Mouse (Mus musculus) thymus, postnatal 14 days (tissue): ENCODE measurements around the gene Socs5.
"Not testable (repeated sequence)": the region's sequence is repeated elsewhere in the genome, so short reads cannot be mapped to it uniquely, and the experiment has no call there.

ENCODE experiments used
- DNase-seq: peaks from one replicate; pipeline ENCODE4 v3.0.0; 2021

Gene Socs5

GRCm38 (mm10) chr17:87107623-87108221 is at the start of gene Socs5:
Gene Socs5, plus strand, starts transcription at chr17:87107679.
- peak; percentile 60 for DNase-seq

- no peak for DNase-seq
These were observed 44.8 kb upstream of the Socs5 start for GRCm38 (mm10) chr17:87062639-87063038.

DNA sequence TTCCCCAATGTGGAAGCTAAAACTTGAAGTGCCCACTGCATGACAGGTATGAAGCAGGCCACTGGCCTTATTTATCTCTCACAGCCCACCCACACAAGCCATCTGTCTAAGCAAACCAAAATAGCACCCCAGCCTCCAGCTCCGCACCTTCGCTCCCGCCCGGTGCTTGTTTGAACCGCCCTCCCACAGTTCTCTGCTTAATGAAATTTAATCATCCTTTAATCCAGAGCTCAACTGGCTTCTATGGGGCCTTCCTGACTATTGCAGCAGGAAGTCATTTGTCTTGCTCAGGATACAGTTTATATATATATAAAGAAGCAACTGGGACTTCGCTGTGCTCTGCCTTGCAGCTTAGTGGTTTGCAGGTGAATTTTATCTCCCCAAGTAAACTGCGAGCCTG is 44.0 kb upstream of the Socs5 start:
- DNase-seq = no peak

DNA sequence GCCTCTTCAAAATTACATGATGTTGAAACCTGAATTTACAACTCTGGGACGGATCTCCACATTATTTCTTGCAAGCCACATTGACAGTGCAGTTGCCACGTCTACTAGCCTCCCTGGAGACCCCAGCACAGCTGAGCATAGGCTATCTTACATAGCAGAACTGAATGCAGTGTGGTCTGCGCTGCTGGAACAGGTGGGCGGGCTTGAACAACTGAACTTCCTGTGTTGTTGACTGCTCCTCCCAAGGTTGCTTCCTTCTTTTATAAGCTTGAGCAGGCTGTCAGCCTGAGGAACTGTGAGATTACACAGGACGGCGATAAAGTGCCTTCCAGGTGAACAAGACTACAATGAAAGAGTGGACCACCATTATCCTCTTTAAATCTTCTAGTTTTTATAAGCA is 43.5 kb upstream of the Socs5 start:
- DNase-seq = peak; percentile 42

- no peak for DNase-seq
These were observed 38.5 kb upstream of the Socs5 start for GRCm38 (mm10) chr17:87068997-87069396.

DNA sequence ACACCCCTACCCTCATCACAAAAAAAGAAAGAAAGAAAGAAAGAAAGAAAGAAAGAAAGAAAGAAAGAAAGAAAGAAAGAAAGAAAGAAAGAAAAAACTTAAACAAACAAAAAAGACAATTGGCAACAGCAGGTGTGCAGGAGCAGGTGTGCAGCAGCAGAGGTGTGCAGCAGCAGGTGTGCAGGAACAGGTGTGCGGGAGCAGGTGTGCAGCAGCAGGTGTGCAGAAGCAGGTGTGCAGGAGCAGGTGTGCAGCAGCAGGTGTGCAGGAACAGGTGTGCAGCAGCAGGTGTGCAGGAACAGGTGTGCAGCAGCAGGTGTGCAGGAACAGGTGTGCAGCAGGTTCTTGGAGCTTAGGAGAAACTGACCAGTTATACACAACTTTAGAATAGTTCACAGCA is 35.3 kb upstream of the Socs5 start:
- not testable (repeated sequence) for DNase-seq

GRCm38 (mm10) chr17:87072766-87073440 is 34.6 kb upstream of the Socs5 start:
- DNase-seq = no peak

DNA sequence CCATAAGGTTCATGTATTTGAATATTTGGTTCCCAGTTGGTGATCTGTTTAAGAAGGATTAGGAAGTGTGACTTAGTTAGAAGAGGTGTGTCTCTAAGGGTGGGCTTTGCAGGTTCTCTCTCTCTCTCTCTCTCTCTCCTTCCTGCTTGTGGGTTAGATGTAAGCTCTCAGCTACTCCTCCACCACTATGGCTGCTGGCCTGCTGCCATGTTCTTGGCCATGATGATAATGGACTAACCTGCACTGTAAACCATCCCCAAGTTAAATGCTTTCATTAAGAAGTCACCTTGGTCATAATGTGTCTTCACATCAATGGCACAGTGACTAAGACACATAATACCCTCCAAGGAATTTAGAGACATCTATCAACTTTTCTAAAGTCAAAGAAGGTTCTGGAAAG is 34.0 kb upstream of the Socs5 start:
- DNase-seq = no peak

DNA sequence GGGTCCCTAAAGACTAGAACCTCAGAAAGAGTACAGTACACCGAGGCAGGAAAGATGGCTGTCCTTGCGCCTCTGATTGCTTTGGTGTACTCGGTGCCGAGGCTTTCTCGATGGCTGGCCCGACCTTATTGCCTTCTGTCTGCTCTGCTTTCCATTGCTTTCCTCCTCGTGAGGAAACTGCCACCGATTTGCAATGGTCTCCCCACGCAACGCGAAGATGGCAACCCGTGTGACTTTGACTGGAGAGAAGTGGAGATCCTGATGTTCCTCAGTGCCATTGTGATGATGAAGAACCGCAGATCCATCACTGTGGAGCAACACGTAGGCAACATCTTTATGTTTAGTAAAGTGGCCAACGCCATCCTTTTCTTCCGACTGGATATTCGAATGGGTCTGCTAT is 29.3 kb upstream of the Socs5 start:
- not testable (repeated sequence) for DNase-seq

GRCm38 (mm10) chr17:87080724-87081123 is 26.8 kb upstream of the Socs5 start:
- no peak for DNase-seq

- no peak for DNase-seq
These were observed 24.9 kb upstream of the Socs5 start for GRCm38 (mm10) chr17:87082547-87082946.

GRCm38 (mm10) chr17:87083671-87084070 is 23.8 kb upstream of the Socs5 start:
- DNase-seq = no peak

GRCm38 (mm10) chr17:87085726-87086125 is 21.8 kb upstream of the Socs5 start:
- DNase-seq = no peak

GRCm38 (mm10) chr17:87089296-87089695 is 18.2 kb upstream of the Socs5 start:
- DNase-seq = no peak

GRCm38 (mm10) chr17:87093061-87093460 is 14.4 kb upstream of the Socs5 start:
- DNase-seq = no peak

GRCm38 (mm10) chr17:87096951-87097350 is 10.5 kb upstream of the Socs5 start:
- DNase-seq = no peak

GRCm38 (mm10) chr17:87097576-87097975 is 9.9 kb upstream of the Socs5 start:
- DNase-seq = no peak

GRCm38 (mm10) chr17:87100947-87101346 is 6.5 kb upstream of the Socs5 start:
- DNase-seq = no peak

GRCm38 (mm10) chr17:87102636-87103035 is 4.8 kb upstream of the Socs5 start:
- no peak for DNase-seq

GRCm38 (mm10) chr17:87103060-87103459 is 4.4 kb upstream of the Socs5 start:
- no peak for DNase-seq

DNA sequence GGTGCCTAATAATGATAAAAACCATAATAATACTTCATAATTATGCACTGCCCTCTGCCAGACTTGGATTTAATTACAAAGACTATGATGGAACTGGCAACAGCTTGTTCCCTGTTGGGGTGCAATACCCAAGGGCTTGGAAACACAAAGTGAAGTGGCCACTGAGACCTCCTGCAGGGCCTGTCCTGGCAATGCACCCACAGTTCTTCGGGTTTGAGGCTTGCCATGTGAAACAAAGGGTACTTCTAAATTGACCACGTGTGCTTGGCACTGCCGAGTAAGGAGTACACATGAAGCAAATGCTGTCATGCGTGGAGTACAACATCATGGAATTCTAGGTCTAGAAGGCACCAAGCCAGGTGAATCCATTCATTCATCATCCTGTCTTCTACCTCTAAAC is 3.2 kb upstream of the Socs5 start:
- DNase-seq = no peak

DNA sequence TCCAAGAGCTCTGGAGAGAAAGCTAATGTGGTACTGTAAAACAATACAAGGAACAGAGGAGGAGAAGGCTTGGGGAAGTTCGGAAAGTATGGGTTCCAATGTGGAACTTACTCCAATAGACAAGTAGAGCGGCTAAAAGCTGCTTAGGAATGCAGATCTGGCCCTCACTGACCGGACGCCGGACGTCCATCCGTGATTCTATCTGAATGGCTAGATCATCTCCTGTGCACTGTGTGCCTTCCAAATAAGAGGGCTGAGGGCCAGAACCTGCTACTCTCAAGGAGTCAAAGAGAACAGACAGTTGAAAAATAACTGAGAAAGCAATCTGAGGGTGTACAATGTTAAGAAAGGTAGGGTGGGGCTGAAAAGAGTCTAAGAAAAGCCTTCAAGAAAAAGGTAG is 1.5 kb upstream of the Socs5 start:
- DNase-seq = no peak

DNA sequence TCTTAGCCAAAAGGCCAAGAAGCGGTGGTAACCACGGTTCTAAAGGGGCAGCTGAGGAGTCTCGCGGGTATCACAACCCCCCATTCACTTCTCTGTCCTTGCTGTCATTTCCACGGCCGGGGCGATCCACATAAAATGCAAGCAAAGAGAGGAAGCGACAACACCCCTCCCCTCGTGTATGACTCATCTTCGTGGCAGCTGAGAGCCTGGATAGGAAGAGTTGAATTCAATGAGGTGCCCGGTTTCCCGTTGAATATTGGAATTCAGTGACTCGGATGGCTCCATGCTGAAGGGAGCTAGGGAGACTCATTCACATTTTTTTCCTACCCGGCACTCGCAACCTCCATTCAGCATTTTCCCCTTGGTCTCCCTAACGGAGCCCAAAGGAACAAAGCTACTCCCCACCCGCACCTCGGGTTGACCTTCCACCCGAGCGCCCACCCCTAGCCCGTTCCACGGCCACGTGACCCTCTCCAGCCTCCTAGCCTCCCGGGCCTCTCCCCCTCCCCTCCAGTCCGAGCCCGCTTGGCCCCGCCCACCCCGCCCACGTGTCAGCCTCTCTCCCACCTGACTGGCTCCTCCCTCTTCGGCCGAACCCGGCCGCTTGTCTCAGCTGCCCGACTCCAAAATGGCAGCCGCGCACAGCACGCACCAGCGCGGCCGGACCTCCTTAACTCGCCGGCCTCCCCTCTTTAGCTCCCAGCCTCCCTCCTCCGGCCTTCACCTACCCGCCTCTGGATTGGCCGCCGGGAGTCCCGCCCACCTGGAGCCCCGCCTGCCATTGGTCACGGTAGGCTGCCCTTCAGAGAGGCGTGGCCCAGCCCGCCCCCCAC is 572 bp upstream of the Socs5 start:
- peak; percentile 95 for DNase-seq
